Mouse (Mus musculus): ENCODE data around the gene Cd160. TPM values are rescaled to one million over a fixed set of nuclear protein-coding genes. Genes with fewer than 3 reads are reported as not detected.

Gene Cd160
- total RNA-seq, 4 experiments from 2014 or later, result not detected

DNA sequence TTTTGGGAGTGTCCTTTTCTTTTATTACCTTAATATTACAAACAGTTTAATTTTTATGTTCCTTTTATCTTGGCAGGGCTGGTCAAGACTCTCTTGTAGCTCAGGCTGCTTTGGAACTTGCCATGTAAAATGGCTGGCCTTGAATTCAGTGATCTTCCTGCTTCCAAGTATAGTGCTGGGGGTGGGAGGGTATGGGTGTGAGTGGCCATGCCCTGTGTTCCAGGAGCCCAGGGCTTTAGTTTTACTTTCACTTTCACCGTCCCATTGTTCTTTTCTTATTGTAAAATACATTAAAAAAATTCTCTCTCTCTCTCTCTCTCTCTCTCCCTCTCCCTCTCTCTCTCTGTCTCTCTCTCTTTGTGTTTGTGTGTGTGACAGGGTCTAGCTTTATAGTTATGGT, 64.6 kb downstream of the Cd160 start:
- DNase-seq (ENCODE audit: low spot score in 2 of 2), result no peak

GRCm38 (mm10) chr3:96759695-96760094, 69.5 kb downstream of the Cd160 start:
- DNase-seq (ENCODE audit: low spot score in 2 of 2), result peak in 1 of 2 experiments; percentile 21

DNA sequence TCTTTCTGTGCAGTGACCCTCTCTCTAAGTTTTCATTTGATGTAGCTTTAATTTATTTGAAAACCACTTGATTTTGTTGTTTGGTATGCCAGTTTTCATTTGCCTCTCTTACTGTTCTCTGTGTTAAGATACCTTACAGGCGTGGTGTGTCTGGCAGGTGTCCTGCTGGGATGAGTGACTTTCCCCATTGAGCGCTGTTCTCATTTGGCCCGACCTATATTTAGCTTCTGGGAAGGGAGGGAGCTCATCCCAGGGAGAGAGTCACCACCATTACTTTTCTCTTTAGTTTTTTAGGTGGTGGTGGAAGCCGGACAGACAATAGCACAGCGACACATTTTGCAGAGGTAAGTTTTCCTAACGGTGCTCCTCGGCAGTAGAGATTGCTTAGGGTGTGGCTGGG, 71.5 kb downstream of the Cd160 start:
- peak; percentile 47 to 68 for DNase-seq (ENCODE audit: low spot score in 2 of 2)

- no peak for DNase-seq (ENCODE audit: low spot score in 2 of 2)
Observed at GRCm38 (mm10) chr3:96755935-96756334, 73.2 kb downstream of the Cd160 start.

Other genes starting within 250 kb of the Cd160 start
- gene Polr3gl, start 235.2 kb downstream of the Cd160 start, total RNA-seq (2022), result 10 to 100 TPM; 39.8 to 59.8 (median 51.8) TPM
- gene Ankrd34a, start 232.7 kb downstream of the Cd160 start, total RNA-seq (2022), result 1 to 10 TPM in 2 of 4 experiments, under 1 TPM in 2; 0.64 to 1.6 (median 1.1) TPM
- 1 to 10 TPM; 3.5 to 6.8 (median 4.4) TPM for gene Lix1l, start 228.2 kb downstream of the Cd160 start, total RNA-seq (2022)
- 10 to 100 TPM; 17.0 to 25.1 (median 22.7) TPM for gene Rbm8a, start 199.4 kb downstream of the Cd160 start, total RNA-seq (2022)
- gene Pex11b, start 194.0 kb downstream of the Cd160 start, total RNA-seq (2022), result 10 to 100 TPM; 23.3 to 31.3 (median 28.0) TPM
- not detected for gene Gm42957, start 193.9 kb downstream of the Cd160 start, total RNA-seq (2022)
- gene Itga10, start 183.8 kb downstream of the Cd160 start, total RNA-seq (2022), result under 1 TPM; 0.31 to 0.56 (median 0.40) TPM
- under 1 TPM; 0.24 to 0.48 (median 0.40) TPM for gene Ankrd35, start 159.2 kb downstream of the Cd160 start, total RNA-seq (2022)
- 1 to 10 TPM; 4.9 to 7.4 (median 6.0) TPM for gene Pias3, start 133.0 kb downstream of the Cd160 start, total RNA-seq (2022)
- under 1 TPM; 0.39 to 0.68 (median 0.54) TPM for gene Nudt17, start 120.8 kb downstream of the Cd160 start, total RNA-seq (2022)
- gene Polr3c, start 101.7 kb downstream of the Cd160 start, total RNA-seq (2022), result 10 to 100 TPM; 24.4 to 27.5 (median 26.3) TPM
- 10 to 100 TPM; 58.9 to 79.6 (median 70.5) TPM for gene Rnf115, start 101.7 kb downstream of the Cd160 start, total RNA-seq (2022)
- not detected for gene Pdzk1, start 67 bp downstream of the Cd160 start, total RNA-seq (2022)
- 1 to 10 TPM in 3 of 4 experiments, under 1 TPM in 1; 0.83 to 2.9 (median 1.5) TPM for gene Gja5, start 75.3 kb upstream of the Cd160 start, total RNA-seq (2022)
- 10 to 100 TPM; 19.9 to 23.1 (median 21.4) TPM for gene Gpr89, start 76.0 kb upstream of the Cd160 start, total RNA-seq (2022)
- not detected for gene Gja8, start 96.7 kb upstream of the Cd160 start, total RNA-seq (2022)